Mouse (Mus musculus) spleen, adult 2 months (tissue): Measurements from ENCODE around the gene Mesp1. TPM values are rescaled to one million over a fixed set of nuclear protein-coding genes. Genes with fewer than 3 reads are reported as not detected.

Experiments
- DNase-seq, 2 experiments: peaks; one replicate each; pipeline versions ENCODE4 v3.0.0 to v3.0.0-alpha.2; 2012 to 2021; ENCODE audit warnings: low spot score in 2 of 2, low read depth in 1 of 2
- H3K27ac ChIP-seq: fragments of 200-500 bp; 2 replicates; pipeline ENCODE4 v1.5.1; 2012; ENCODE audit warnings: low read length, inconsistent platforms; ENCODE audit not compliant: insufficient read depth
- H3K27me3 ChIP-seq: fragments of 200-500 bp; 2 replicates; pipeline ENCODE4 v1.6.1; 2012; ENCODE audit warnings: mild to moderate bottlenecking, moderate library complexity, low read length, inconsistent platforms; ENCODE audit not compliant: control insufficient read depth, insufficient read depth
- H3K36me3 ChIP-seq: fragments of 200-500 bp; 2 replicates; pipeline ENCODE4 v1.6.1; 2012; ENCODE audit warnings: mild to moderate bottlenecking, low read length, inconsistent platforms; ENCODE audit not compliant: control insufficient read depth, insufficient read depth
- H3K4me1 ChIP-seq: fragments of 200-500 bp; 2 replicates; pipeline ENCODE4 v1.6.1; 2011; ENCODE audit warnings: inconsistent platforms; ENCODE audit not compliant: control insufficient read depth, insufficient read depth, insufficient read length
- H3K4me3 ChIP-seq: fragments of 200-500 bp; 2 replicates; pipeline ENCODE4 v1.5.1; 2011; ENCODE audit warnings: mild to moderate bottlenecking, inconsistent platforms; ENCODE audit not compliant: insufficient read depth, insufficient read length; ENCODE audit errors: extremely low read depth
- CTCF ChIP-seq: fragments of 200-500 bp; IDR thresholded peaks from 2 replicates; pipeline ENCODE4 v1.5.1; 2011; ENCODE audit warnings: mild to moderate bottlenecking, inconsistent platforms; ENCODE audit not compliant: insufficient read depth, insufficient read length, insufficient replicate concordance; ENCODE audit errors: extremely low read depth
- POLR2A ChIP-seq: fragments of 200-500 bp; IDR thresholded peaks from 2 replicates; pipeline ENCODE4 v1.6.1; 2011; ENCODE audit warnings: low read depth, low read length, inconsistent platforms
- WGBS: fragments of 180-500 bp; shearing (Covaris S2); methylation state at CpG from one replicate; pipeline ENCODE4 v1.1.7; 2018; 5-methylcytosine and 5-hydroxymethylcytosine counted together
- polyA plus RNA-seq: library from polyadenylated mRNA; depleted of rRNA; stranded (reverse); fragments of >200 nt; gene quantifications from 2 replicates; pipeline ENCODE4 v1.2.3, GENCODE M21; 2012; rRNA removed

Gene Mesp1
- 0.07 TPM in 1 of 2 replicates, not detected in the other for polyA plus RNA-seq

- no peaks in the 10 kb centered on the region for H3K36me3 ChIP-seq
- H3K4me1 ChIP-seq: peaks cover 8% of the 10 kb centered on the region; the same call in 1 of the 2 replicates
- DNase-seq: no peak
- 80% methylated on average over 6 of the region's 6 CpGs for WGBS
- peaks cover 11% of the 10 kb centered on the region for H3K27me3 ChIP-seq
- peak within 1 kb of the TSS; percentile 11; the same call in 1 of the 2 replicates for H3K4me3 ChIP-seq
- TF ChIP-seq CTCF: no peak
- TF ChIP-seq POLR2A: no peak
- no peak within 1 kb of the TSS for H3K27ac ChIP-seq
Observed at GRCm38 (mm10) chr7:79793688-79794087, at the start of gene Mesp1. Mesp1 (minus strand) TSS chr7:79793788.

GRCm38 (mm10) chr7:79842163-79842562, 48.6 kb upstream of the Mesp1 start:
- Histone ChIP-seq H3K4me1 (no peaks in the 10 kb centered on the region), H3K4me3 (no peak overlapping the region), H3K27ac (no peak overlapping the region), H3K36me3 (no peaks in the 10 kb centered on the region), H3K27me3 (no peaks in the 10 kb centered on the region)
- TF ChIP-seq POLR2A: no peak
- TF ChIP-seq CTCF: no peak
- 75% methylated on average over 7 of the region's 7 CpGs for WGBS
- DNase-seq: no peak

- no peak for DNase-seq
- TF ChIP-seq CTCF: no peak
- no peaks in the 10 kb centered on the region for H3K36me3 ChIP-seq
- H3K4me3 ChIP-seq: no peak overlapping the region
- H3K4me1 ChIP-seq: no peaks in the 10 kb centered on the region
- 68% methylated on average over 2 of the region's 2 CpGs for WGBS
- H3K27ac ChIP-seq: no peak overlapping the region
- H3K27me3 ChIP-seq: no peaks in the 10 kb centered on the region
Observed at GRCm38 (mm10) chr7:79837247-79837646, 43.7 kb upstream of the Mesp1 start.

- Histone ChIP-seq H3K4me1 (no peaks in the 10 kb centered on the region), H3K4me3 (no peak overlapping the region), H3K27me3 (no peaks in the 10 kb centered on the region), H3K27ac (no peak overlapping the region), H3K36me3 (no peaks in the 10 kb centered on the region)
- no peak for DNase-seq
- TF ChIP-seq CTCF: no peak
- TF ChIP-seq POLR2A: no peak
- WGBS: 97% methylated on average over 6 of the region's 6 CpGs
Observed at GRCm38 (mm10) chr7:79835196-79835595, 41.6 kb upstream of the Mesp1 start.

- H3K36me3 ChIP-seq: no peaks in the 10 kb centered on the region
- H3K27ac ChIP-seq: no peak overlapping the region
- no peaks in the 10 kb centered on the region for H3K27me3 ChIP-seq
- TF ChIP-seq CTCF (no peak), POLR2A (no peak)
- DNase-seq: no peak
- H3K4me3 ChIP-seq: no peak overlapping the region
- no peaks in the 10 kb centered on the region for H3K4me1 ChIP-seq
Observed at GRCm38 (mm10) chr7:79832980-79833379, 39.4 kb upstream of the Mesp1 start.

- Histone ChIP-seq H3K27me3 (no peaks in the 10 kb centered on the region), H3K4me1 (no peaks in the 10 kb centered on the region), H3K27ac (no peak overlapping the region), H3K36me3 (no peaks in the 10 kb centered on the region), H3K4me3 (no peak overlapping the region)
- WGBS: 67% methylated on average over 6 of the region's 6 CpGs
- TF ChIP-seq POLR2A (no peak), CTCF (no peak)
- DNase-seq: no peak
Observed at GRCm38 (mm10) chr7:79831585-79831984, 38.0 kb upstream of the Mesp1 start.

- TF ChIP-seq POLR2A: no peak
- no peak for TF ChIP-seq CTCF
- Histone ChIP-seq H3K27me3 (no peaks in the 10 kb centered on the region), H3K4me3 (no peak overlapping the region), H3K27ac (no peak overlapping the region), H3K36me3 (no peaks in the 10 kb centered on the region), H3K4me1 (no peaks in the 10 kb centered on the region)
- DNase-seq: no peak
- WGBS: 75% methylated on average over 6 of the region's 6 CpGs
Observed at GRCm38 (mm10) chr7:79831145-79831544, 37.6 kb upstream of the Mesp1 start.

GRCm38 (mm10) chr7:79828341-79828740, 34.8 kb upstream of the Mesp1 start:
- no peaks in the 10 kb centered on the region for H3K36me3 ChIP-seq
- no peak for DNase-seq
- no peaks in the 10 kb centered on the region for H3K27me3 ChIP-seq
- WGBS: 75% methylated on average over 3 of the region's 3 CpGs
- no peak overlapping the region for H3K27ac ChIP-seq
- TF ChIP-seq CTCF (no peak), POLR2A (no peak)
- no peak overlapping the region for H3K4me3 ChIP-seq
- H3K4me1 ChIP-seq: no peaks in the 10 kb centered on the region
